Mouse (Mus musculus): ENCODE measurements around the gene A630076J17Rik.

DNA sequence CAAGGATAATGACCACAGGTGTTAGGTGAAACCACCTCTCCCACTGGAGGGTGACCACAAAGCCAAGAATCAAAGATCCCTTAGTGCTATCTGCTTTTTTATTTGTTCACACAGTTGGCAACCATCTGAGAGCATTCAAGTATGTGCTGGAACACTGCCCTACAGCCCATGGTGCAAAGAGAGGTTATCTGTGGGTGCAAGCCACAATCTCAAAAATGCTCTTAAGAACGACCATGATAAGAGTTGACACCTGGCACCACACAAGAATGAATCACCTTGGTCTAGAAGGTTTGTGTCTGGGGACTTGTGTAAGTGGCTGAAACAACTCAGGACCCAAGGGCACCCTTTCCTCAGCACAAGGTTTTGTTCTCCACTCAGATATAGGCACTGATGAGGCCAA is 7.2 kb upstream of the A630076J17Rik start:
- TF ChIP-seq POLR2A (IDR thresholded peaks at IDR 0.05; ENCODE audit: borderline replicate concordance, insufficient read depth, low read length) = no peak
- TF ChIP-seq CTCF (IDR thresholded peaks at IDR 0.05; ENCODE audit: borderline replicate concordance, insufficient read depth, low read depth, low read length) = no peak
